Mouse (Mus musculus): ENCODE results near the gene Tnk1. TPM values are rescaled to one million over a fixed set of nuclear protein-coding genes. Genes with fewer than 3 reads are reported as not detected.
A peak's percentile ranks its signal among the peaks of the same experiment; 100 is the strongest.

Gene Tnk1
- total RNA-seq (2021), result under 1 TPM in 1 of 2 experiments, not detected in 1; 0.11 TPM
- long read RNA-seq, experiment 1, result 0 reads
- long read RNA-seq, experiment 2, result 0 reads

DNA sequence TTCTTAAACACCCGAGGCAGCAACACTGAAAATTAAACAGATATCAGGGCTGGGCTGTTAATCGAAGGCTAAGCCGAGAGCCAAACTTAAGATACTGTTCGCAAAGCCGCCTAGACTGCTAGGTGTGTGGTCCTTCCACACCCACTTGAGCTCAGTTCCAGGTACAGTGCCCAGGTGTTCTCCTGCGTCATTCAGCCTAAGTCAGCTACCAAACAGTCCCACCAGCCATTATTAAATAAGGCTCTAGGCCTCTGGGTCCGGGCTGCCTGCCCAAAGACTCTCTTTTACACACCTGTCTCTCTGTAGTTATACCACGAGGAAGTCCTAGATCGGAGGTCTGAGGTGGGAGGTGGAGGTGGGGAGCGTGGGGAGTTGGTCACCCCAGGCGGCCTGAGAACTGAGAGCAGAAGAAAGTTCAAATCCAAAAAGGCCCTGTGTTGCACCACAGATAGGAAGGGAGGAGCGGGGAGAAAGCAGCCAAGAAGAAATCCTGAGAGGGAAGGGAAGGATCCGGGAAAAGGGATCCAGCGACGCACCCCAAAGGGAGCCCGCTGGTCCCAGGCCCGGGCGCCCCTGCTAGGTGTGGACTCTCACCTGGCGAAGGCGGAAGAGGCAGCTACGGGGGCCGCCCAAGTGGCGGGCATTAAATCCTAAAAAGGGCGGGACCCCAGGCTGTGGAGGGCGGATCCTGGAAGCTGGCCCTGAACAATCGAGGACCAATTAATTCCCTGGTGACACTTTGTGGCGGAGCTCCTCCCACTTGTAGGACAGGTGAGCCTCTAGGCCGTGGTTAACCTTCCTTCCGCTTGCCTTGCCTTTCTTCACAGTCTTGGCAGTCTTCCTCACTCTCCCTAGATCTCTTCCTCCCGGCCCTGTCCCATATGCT is at the start of gene Tnk1:
Gene Tnk1 (minus strand): TSS at position 618 of the 886 bp plus-strand sequence.
- no peak for DNase-seq

DNA sequence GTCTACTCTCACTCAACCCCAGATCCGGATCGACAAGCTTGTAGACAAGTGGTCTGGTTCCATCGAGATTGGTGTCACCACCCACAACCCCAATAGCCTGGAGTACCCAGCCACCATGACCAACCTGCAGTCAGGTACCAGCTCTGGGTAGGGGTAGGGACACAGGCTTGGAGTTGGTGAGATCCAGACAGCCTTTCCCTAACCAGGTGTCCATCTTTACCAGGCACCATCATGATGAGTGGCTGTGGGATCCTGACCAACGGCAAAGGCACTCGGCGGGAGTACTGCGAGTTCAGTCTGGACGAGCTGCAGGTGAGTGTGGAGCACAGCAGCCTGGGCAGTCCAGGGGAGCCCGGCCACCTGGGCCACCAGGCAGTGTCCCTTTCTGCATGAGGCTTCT is 45.8 kb upstream of the Tnk1 start:
- DNase-seq, result no peak

DNA sequence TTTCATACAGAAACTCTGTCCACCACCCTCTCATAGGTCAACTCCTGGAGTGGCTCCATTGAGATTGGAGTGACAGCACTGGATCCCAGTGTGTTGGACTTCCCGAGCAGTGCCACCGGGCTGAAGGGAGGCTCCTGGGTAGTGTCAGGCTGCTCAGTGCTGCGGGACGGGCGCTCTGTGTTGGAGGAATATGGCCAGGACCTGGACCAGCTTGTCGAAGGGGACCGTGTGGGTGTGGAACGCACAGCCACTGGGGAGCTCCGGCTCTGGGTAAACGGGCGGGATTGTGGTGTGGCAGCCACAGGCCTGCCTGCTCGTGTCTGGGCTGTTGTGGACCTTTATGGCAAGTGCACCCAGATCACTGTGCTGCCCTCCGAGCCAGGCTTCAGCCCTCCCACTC is 44.4 kb upstream of the Tnk1 start:
- DNase-seq, result no peak

DNA sequence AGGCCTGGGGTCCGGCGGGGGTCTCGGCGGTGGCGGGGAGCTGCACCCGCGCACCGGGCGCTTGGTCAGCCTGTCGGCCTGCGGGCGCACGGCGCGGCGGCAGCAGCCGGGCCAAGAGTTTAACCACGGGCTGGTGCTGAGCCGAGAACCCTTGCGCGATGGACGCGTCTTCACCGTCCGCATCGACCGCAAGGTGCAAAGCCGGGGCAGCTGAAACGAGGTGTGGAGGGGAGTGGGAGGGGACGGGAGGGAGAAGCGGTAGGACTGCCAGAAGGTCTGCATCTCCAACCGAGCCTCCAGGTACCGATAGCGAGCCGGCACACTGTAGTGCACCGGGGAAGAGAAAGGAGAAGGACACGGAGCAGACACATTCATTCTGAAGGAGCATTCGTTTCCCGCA is 43.5 kb upstream of the Tnk1 start:
- DNase-seq, result no peak

DNA sequence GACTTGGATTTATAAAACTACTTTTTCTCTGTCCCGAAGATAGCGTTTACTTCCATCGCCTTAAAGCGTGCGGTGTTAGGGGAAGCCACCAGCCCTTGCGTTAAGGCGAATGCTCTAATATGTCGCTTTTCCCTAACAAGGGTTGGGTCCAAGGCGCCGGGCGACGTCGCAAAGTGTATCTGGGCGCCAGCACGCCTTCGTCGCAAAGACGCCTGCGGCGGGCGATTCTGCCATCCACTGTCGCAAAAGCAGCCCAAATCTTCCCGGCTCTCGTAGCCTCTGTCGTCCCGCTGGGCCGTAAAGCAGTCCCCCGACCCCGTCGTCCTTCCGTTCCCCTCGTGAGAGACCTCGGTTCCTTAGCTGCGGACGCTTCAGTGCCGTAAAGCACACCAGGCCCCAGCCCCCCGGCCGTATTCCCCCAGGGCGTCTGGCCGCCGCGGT is 42.9 kb upstream of the Tnk1 start:
- peak; percentile 98 for DNase-seq

DNA sequence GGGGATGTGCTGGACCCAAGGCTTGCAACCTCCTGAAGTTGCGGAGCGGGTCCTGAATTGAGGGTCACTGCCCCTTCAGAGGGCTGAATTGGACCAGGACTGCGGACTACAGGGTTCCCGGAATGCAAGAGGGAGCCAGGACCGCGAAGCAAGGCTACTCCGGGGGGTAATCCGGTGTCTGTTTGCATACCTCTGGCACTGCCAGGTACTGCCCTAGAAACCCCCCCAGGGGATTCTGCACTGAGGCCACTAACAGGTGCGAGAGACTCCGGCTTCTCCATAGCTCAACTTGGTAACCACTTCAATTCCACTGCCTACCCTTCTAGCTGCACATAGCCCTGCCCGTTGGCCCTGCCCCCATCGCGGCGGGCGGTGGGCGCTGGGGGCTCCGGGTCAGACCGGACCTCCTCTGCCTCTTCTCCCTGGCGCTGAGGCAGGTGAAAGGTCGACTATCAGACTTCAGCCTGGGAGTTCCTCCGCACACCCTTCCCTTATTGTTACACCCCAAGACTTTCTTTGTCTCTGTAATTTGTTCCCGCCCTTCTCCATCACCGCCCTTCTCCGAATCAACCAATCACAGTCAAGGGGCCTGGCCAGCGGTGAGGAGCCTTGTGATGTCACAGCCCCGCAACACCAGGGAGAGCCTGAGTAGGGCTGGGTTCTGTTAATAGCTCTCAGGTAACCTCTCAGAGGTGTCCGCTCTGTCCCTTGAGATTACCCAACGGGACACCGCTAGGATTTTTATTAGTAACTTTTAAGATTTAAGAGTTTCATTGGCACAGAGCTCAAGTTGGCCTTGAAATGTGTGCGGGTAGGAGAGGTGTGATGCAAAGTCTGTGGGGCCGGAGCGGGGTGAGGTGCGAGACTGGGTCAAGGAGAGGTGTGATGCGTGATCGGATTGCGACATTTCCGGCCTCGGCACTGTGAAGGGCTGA is 42.2 kb upstream of the Tnk1 start, which contains the start of the genes 2810408A11Rik and Neurl4:
Gene 2810408A11Rik (minus strand): TSS at position 517 of the 935 bp plus-strand sequence.
Gene Neurl4 (plus strand): TSS at position 602 of the 935 bp plus-strand sequence.
- peak; percentile 88 for DNase-seq

DNA sequence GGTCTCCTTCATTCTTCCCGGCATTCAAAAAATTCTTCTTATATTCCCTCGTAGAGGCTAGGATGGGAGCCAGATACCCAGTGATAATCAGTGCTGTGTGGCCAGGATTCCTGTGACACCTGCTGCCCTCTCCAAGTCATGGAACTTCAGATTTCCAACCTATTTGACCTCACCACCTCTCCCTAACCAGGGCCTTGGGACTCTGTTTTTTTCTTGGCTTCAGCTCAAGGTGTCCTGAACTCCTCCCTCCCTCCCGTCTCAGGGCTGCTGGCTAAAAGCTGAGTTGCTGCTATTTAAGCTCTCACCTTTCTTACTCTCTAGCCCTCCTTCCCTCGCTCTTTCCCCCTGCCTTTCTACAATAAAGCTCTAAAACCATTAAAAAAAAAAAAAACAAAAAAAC is 41.3 kb upstream of the Tnk1 start:
- DNase-seq, result no peak

DNA sequence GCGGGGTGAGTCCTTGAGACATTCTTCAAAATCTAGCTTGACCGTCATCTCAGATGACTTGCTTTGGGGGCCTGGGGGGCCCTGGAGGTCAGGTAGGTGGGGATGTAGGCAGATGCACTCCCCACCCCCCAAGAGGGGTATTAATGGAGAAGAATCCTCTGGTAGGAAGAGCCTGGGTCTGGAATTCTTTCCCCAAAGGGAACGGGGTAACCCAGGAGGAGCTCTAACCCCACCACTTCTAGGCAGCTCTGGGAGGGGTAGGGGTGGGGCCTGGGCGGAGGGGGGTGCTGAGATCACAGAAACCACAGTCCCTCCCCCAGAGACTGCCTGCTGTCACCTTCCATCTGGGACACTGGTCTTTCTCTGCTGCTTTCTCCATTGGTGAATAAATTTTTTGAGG is 36.8 kb upstream of the Tnk1 start, which contains the start of gene Acap1:
Gene Acap1 (minus strand): TSS at position 249 of the 400 bp plus-strand sequence.
- no peak for DNase-seq

DNA sequence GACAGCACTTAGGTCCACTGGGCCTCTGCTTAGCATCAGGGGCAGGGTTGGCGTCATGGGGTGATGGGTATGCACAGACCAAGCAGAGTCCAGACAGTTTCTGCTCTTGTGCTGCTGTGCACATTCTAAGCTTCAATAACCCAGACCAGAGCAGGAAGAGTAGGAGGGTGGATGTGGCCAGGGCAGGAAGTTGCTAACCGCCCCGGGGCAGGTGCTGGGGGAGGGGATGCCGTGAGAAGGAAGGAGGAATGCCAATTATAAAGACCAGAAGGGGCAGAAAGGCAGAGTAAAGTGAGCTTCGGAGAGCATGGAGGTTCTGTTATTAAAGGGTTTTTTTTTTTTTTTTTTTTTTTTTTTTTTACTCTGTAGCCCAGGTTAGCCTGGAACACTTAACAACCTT is 36.1 kb upstream of the Tnk1 start:
- DNase-seq, result no peak

DNA sequence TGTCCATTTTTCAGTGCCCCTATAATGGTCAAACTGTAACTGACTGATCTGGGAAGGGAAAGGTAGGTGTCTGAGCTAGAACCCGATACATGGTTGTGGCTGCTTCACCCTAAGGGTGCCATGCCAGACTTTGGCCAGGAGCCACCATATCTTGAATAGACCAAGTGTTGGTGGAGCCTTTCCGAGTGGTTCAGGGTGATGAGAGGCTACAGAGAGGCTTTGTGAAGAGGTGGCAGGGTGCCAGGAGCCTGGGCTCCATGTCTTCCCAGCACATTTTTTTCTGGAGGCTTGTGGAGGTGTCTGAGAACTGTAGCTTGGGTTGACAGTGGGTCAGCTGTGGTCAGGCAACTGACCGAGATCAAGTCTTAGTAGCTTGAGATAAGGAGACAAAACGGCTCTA is 33.0 kb upstream of the Tnk1 start:
- no peak for DNase-seq

DNA sequence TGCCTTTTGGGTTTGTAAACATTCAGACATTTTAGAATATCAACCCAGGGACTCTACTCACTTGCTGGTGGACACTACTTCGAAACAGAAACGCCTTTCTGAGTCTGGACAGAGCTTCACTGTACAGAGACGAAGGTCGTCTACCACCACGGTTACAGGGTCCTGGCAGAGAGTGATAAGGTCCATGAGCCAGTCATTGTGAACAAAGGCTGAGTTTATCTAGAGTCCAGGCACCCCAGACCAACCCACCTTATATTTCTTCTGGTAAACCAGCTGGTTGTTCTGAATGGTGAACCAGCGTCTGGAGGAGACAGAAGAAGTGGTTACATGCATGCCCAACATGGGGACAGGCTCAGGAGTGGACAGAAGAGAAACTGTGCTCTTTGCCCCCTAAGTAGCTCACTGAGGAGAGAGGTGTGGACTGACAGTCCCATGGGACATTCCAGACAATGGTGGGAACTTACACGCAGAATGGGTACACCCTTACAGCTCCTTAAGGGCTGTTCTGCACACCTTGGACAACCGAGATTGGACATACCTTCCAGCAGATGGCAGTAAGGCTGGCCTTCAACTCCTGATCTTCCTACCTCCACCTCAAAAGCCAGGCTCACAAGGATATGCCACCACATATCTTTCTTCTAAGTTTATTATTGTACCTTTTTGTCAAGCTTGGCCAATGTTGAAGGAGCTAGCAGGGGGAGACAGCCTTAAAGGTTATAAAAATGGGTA is 28.5 kb upstream of the Tnk1 start:
- DNase-seq, result no peak

DNA sequence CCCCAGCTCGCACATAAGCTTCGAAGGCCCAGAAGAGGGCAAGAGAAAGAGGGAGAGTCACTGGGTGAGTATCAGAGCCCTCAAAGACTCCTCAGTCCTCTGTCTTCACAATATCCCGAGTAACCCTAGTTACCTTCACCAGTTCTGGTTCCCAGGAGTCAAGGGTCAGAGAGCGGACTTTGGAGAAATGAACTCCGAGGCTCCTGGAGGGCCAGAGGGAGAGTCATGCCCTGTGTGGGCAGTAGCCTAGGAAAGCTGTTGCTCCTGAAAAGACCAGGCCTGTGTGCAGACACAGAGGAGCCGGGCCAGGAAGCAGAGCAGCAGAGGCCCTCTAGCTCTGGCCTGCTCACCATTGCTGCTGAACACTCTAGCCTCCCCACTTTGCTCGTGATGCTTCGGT is 26.1 kb upstream of the Tnk1 start:
- DNase-seq, result no peak

DNA sequence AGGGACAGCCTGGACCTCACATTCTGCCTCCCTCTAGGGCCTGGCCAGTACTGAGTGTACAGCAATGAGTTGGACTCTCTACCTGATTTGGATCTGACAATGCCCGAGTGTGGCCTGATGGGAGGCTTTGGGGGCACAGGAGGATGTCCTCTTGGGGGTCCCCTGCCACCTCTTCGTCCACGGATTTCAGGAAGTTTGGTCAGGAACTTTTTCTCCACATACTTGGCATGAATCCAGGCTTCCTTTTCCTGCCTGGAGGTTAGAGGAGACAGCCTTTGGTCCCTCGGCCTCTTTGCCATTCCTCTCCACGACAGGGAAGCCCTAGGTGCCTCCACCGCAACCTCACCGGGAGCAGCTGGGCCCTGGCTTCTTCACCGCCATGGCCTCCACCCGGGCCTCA is 25.7 kb upstream of the Tnk1 start:
- DNase-seq, result no peak

DNA sequence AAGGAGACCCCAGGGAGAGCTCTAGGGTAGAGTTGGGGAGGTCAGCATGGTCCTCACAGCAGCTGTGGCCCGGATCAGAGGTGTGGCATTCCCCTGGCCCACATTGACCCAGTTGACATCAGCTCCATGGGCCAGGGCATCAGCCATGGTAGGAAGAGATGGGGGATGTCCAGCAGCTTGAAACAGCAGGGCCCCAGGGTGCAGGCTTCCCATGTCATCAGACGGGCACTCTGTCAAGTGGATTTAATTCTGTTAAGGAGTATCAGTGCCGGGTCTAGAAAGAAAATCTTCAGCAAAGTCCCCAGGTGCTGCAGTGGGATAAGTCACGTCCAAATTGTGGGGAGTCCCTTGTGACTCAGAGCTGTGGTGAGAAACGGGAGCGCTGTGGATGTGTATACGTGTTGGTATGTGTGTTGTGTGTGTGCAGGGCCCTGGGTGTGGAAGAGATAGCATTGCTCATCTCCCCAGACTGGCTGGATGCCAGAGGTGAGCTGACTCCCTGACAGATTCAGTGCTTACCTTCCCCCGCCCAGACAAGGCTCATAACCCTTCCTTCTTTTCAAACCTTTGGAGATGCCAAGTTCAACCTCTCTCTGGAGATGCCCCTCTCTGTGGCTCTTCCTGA is 25.1 kb upstream of the Tnk1 start:
- no peak for DNase-seq

DNA sequence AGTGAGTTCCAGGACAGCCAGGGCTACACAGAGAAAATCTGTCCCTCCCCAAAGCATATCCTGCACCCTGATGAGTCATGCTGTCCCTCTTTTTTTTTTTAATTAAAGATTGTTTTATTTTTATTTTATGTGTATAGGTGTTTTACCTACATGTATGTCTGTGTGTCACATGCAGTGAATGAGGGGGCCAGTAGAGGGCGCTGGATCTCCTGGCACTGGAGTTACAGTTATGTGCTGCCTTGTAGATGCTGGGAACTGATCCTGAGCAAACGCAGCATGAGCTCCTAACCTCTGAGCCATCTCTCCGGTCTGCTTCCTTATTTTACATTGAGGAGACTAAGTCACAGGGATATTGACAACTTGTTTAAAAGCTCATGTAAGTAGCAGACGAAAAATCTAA is 24.5 kb upstream of the Tnk1 start:
- no peak for DNase-seq

DNA sequence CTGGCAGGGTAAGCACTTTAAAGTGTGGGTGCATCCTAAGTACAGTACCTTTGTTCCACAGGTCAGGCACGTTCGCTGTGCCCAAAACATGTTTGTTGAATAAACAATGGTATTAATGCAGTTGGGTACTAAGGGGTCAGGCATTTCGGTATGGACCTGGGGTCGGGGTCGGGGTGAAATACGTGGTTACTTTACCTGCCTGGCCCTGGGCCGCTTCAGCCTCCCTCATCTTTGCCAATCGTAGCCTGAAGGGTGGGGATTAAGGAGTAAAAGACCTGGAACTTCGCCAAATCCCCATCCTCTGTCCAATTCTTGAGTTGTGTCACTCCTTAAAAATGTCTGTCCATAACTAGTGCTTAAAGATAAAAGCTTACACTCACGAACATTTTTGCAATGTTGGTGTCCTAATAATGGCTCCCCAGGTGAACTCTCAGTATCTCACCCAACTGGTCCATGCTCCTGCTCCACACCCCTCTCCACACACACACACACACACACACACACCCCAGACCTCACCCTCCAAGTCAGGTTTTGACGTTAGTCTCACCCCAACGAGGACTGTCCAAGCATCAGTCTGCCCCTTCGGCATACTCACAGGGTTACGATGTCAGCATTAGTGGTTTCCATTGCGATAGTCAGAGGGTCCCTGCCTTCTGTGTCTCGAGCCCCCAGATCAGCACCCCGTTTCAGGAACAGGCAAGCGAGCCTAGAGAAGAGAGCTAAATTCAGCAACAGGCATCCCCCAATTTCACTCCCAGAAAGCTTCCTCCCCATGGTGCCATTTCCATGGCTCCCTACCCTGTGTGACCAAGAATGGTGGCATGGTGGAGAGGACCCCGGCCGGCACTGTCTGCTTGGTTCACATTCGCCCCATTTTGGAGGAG is 23.5 kb upstream of the Tnk1 start:
- no peak for DNase-seq

DNA sequence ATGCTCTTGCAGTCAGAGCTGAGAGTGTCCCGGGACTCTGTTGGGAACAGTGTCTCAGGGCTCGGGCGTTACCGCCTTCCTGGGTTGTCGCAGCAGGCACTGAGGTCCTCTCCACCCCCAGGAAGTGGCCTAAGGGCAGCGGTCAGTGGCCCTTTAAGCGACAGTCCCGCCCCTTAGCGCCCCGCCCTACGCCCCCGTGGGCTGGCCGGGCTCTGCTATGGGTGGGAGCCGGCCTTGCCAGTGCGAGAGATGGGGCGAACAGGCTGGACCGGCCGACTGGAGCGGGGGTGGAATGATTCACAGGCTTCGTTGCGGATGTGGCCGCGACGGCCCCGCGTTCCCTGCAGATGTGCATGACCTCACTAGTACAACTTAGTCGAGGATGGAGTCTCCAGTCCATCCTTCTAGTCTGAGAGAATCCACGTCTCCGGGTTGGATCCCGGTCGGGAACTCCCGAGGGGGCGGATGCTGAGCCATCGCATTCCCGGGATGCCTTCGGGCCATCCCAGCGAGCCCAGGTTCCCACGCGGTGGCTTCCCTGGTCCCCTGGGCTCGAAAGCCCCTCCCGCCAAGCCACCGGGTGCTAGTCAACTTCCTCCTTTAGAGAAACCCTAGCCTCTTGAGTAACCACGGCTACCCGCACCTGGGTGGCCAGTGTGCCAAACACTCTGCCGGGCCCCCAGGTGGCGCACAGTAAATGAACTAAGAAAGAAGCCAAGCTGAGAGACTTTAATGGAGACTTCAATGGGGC is 22.5 kb upstream of the Tnk1 start, which contains the start of gene Kctd11:
Gene Kctd11 (minus strand): TSS at position 554 of the 751 bp plus-strand sequence.
- peak; percentile 95 for DNase-seq

DNA sequence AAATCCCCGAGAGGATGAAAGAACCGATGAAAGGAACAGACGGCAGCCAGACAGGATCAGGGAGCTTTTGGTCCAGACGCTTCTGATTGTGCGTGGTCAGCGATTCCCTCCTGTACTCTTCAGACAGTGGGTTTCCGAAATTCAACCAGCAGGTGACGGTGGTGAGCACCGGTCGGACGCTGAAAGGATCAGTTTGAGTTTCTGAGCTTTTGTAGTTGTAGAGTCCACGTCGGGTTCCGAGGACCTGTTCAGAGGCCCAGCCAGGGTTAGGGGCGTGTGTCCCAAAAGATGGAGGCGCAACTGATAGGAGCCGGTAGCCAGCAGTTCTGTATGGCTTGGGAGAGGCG is 21.9 kb upstream of the Tnk1 start:
- no peak for DNase-seq

DNA sequence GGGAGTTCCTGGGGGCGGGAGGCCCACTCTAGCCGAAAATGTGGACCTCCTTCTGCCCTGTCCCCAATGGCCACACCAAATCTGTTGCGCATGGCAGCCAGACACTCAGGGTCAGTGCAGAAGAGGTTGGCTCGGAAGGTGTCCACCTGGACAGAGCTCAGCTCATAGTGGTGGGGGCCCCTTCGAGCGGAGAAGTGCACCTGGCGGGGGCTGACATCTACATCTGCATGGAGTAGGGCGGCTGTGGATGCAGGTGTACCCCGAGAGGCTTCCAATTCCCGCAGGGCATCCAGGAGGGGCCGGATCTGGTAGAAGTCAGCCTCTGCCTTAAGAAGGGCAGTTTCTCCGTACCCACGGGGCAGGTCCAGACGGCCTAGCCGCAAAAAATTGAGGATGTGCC is 21.2 kb upstream of the Tnk1 start:
- DNase-seq, result no peak

DNA sequence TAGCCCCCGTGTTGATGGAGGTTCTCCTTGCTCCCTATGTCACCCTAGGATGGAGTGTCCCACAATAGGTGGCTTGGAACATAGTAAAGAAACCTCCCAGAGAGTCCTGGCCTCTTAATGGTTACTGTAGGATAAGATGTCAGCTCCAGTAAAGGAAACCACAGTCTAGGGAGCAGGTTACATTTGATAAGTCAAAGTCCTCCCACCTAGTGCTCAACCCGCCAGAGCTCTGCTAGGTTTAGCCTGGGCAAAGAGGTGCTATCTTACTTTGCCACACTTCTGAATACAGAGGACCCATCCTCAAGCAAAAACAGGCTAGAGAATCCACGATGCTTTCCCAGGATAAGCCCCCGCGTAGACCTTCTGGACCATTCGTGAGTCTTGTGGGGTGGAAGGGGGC is 20.4 kb upstream of the Tnk1 start:
- DNase-seq, result no peak
